Mouse (Mus musculus) stomach, postnatal 0 days (tissue): ENCODE data around the gene Rfesd. TPM values are rescaled to one million over a fixed set of nuclear protein-coding genes. Genes with fewer than 3 reads are reported as not detected.

Source experiments
- ATAC-seq: fragments of 200-750 bp; cut with Nextera tagmentation; 2 replicates; pipeline ENCODE4 v1.8.0; 2017; ENCODE audit not compliant: low FRiP score, low TSS enrichment
- DNase-seq: peaks from one replicate; pipeline ENCODE4 v3.0.0-alpha.2; 2016; ENCODE audit warnings: low spot score
- H3K27ac ChIP-seq: fragments of 300-500 bp; sonication (generic); replicated peaks from 2 replicates; pipeline ENCODE4 v1.5.1; 2014; ENCODE audit warnings: mild to moderate bottlenecking, control low read depth
- H3K27me3 ChIP-seq: fragments of 300-500 bp; sonication (generic); 2 replicates; pipeline ENCODE4 v1.6.1; 2014; ENCODE audit warnings: low read length; ENCODE audit not compliant: control insufficient read depth, insufficient read depth
- H3K36me3 ChIP-seq: fragments of 300-500 bp; sonication (generic); 2 replicates; pipeline ENCODE4 v1.6.1; 2014; ENCODE audit warnings: low read length, mixed read lengths; ENCODE audit not compliant: control insufficient read depth, insufficient read depth
- H3K4me1 ChIP-seq: fragments of 300-500 bp; sonication (generic); replicated peaks from 2 replicates; pipeline ENCODE4 v1.6.1; 2014; ENCODE audit warnings: antibody characterized with exemption; ENCODE audit not compliant: control insufficient read depth, insufficient read depth
- H3K4me2 ChIP-seq: fragments of 300-500 bp; sonication (generic); replicated peaks from 2 replicates; pipeline ENCODE4 v1.6.1; 2014; ENCODE audit warnings: low read depth, mild to moderate bottlenecking, control low read depth, moderate library complexity
- H3K4me3 ChIP-seq: fragments of 300-500 bp; sonication (generic); 2 replicates; pipeline ENCODE4 v1.5.1; 2014; ENCODE audit warnings: low read depth, low read length, control low read depth
- H3K9ac ChIP-seq: fragments of 300-500 bp; sonication (generic); 2 replicates; pipeline ENCODE4 v1.6.1; 2014; ENCODE audit warnings: mild to moderate bottlenecking, low read length, control low read depth, mixed read lengths
- H3K9me3 ChIP-seq: fragments of 300-500 bp; sonication (generic); 2 replicates; pipeline ENCODE4 v1.6.1; 2016; ENCODE audit warnings: low read length; ENCODE audit not compliant: control insufficient read depth
- CTCF ChIP-seq: IDR thresholded peaks from 2 replicates; pipeline ENCODE4 v1.5.1; 2016; ENCODE audit warnings: antibody characterized with exemption, low read depth, mild to moderate bottlenecking, moderate library complexity
- EP300 ChIP-seq: optimal IDR thresholded peaks from 2 replicates; pipeline ENCODE3; 2016; ENCODE audit warnings: antibody characterized with exemption
- WGBS: fragments of 180-500 bp; shearing (Covaris S2); extraction: QIAGEN DNeasy Blood & Tissue Kit; methylation state at CpG from one replicate; pipeline ENCODE4 v1.1.7; 2014; 5-methylcytosine and 5-hydroxymethylcytosine counted together
- polyA plus RNA-seq: library from polyadenylated mRNA; unstranded; fragments of >200 nt; fragmentation: Nextera tagmentation; extraction: Ambion mirVana; gene quantifications from 2 replicates; pipeline ENCODE4 v1.2.1, GENCODE M21; 2015

The Rfesd gene
- polyA plus RNA-seq, 1 experiment from 2014 or later: 18.6 TPM

DNA sequence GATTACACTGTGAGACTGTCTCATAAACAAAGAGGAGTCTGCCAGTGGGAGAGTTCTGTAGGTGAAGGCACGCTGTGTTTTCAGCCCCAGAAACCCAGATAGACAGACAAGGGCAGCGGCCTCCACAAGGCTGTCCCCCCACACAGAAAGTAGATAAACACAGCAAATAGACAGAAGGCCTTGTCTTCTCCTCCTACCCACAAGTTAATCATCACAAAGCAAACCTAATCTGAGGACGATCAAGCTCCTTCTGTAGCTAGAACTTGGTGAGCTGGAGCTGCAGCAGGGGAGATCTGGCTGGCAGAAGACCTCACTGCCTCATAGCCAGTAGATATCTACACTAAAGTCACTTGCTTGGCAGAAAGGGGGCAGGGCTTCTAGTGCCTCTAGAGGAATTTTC, 15.2 kb downstream of the Rfesd start:
- WGBS: 59% methylated on average over 3 of the region's 3 CpGs
- Histone ChIP-seq H3K27ac (no peak overlapping the region), H3K4me3 (no peak overlapping the region), H3K4me1 (no peaks in the 10 kb centered on the region), H3K9ac (no peak overlapping the region), H3K4me2 (no peak overlapping the region), H3K36me3 (no peaks in the 10 kb centered on the region), H3K27me3 (no peaks in the 10 kb centered on the region), H3K9me3 (no peaks in the 10 kb centered on the region)
- ATAC-seq (no peak), DNase-seq (no peak)
- TF ChIP-seq EP300: no peak
- no peak for TF ChIP-seq CTCF

DNA sequence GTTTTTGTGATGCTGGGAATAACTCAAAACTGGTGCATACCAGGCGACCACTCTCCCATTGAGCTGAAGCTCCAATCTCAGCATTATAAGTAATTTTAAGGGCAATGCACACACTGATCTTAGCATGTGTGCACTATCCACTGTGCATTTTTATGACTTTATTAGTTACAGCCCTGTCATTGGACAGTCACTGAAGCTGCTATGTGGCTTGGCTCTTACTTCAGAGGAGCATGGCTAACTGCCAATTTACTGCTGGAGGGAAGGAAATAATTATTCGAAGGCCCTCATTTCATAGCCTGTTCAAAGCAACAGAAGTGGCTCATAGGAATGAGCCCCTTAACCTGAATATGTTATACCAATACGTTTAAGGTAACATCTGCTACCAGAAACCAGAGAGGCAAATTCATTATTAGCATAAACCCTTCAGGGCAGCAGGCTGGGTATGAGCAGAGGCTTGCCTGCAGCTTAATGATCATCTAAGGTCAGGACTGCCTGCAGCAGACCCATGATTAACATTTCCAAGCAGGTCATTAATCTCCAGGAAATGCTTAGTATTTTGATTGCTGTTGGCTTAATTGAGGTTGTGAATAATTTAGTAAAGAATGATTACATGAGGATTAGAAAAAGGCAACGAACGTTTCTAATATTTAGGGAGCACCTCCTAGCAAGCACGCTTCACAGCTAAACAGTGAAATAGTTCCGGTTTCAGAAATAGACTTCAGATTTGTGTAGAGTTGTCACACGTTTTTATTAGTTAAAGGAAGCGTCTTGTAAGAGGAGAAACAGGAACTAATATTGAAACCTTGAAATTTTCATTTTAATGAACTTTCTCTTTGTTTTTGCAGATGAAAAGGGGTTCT, 26.1 kb downstream of the Rfesd start:
- no peak for ATAC-seq
- H3K4me1 ChIP-seq: no peaks in the 10 kb centered on the region
- DNase-seq: no peak
- no peaks in the 10 kb centered on the region for H3K36me3 ChIP-seq
- no peak overlapping the region for H3K9ac ChIP-seq
- TF ChIP-seq EP300: no peak
- TF ChIP-seq CTCF: no peak
- WGBS: 33% methylated on average over 9 of the region's 9 CpGs
- no peak overlapping the region for H3K27ac ChIP-seq
- H3K4me3 ChIP-seq: no peak overlapping the region
- no peaks in the 10 kb centered on the region for H3K27me3 ChIP-seq
- H3K9me3 ChIP-seq: no peaks in the 10 kb centered on the region
- no peak overlapping the region for H3K4me2 ChIP-seq

DNA sequence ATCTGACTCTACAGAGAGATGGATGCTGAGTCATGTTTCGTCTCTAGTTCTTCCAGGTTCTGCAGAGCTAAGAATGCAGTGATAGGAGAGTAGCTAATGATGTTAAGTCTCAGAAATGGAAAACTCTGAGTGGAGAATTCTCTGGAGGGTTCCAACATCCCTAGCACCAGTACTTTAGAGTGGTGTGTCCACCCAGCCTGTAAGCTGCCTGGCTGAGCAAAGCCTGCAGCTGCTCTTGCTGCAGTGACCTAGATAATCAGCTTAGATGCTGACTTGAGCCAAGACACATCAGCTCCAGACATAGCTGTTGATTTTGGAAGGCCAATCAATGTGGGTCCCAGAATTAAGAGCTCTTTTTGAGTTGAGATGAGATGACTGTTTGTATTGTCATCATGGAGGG, 30.4 kb downstream of the Rfesd start:
- no peaks in the 10 kb centered on the region for H3K27me3 ChIP-seq
- TF ChIP-seq EP300 (no peak), CTCF (no peak)
- no peaks in the 10 kb centered on the region for H3K4me1 ChIP-seq
- H3K27ac ChIP-seq: no peak overlapping the region
- 66% methylated on average over 1 of the region's 1 CpGs for WGBS
- no peak overlapping the region for H3K4me2 ChIP-seq
- no peak overlapping the region for H3K9ac ChIP-seq
- H3K4me3 ChIP-seq: no peak overlapping the region
- H3K36me3 ChIP-seq: no peaks in the 10 kb centered on the region
- no peaks in the 10 kb centered on the region for H3K9me3 ChIP-seq
- DNase-seq: no peak
- no peak for ATAC-seq

DNA sequence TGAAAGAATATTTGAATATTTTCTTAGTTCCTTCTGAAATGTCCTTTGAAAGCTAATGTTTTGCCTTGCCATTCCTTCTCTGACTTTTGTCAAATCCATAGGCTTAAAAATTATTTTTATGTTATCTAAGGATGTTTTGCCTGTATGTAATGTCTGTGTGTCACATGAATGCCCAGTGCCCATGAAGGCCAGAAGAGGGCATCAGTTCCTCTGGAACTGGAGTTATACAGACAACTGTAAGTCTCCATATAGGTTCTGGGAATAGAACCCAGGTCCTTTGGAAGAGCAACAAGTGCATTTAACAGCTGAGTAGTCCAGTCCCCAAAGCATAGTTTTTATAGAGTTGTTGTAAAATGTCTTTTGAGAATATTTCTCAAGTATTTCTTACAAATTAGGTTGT, 36.6 kb downstream of the Rfesd start:
- ATAC-seq (no peak), DNase-seq (no peak)
- H3K36me3 ChIP-seq: no peaks in the 10 kb centered on the region
- no peak overlapping the region for H3K27ac ChIP-seq
- H3K4me2 ChIP-seq: no peak overlapping the region
- no peaks in the 10 kb centered on the region for H3K27me3 ChIP-seq
- TF ChIP-seq CTCF: peak; percentile 55
- no peak for TF ChIP-seq EP300
- no peak overlapping the region for H3K9ac ChIP-seq
- no peaks in the 10 kb centered on the region for H3K4me1 ChIP-seq
- H3K9me3 ChIP-seq: no peaks in the 10 kb centered on the region
- H3K4me3 ChIP-seq: no peak overlapping the region

DNA sequence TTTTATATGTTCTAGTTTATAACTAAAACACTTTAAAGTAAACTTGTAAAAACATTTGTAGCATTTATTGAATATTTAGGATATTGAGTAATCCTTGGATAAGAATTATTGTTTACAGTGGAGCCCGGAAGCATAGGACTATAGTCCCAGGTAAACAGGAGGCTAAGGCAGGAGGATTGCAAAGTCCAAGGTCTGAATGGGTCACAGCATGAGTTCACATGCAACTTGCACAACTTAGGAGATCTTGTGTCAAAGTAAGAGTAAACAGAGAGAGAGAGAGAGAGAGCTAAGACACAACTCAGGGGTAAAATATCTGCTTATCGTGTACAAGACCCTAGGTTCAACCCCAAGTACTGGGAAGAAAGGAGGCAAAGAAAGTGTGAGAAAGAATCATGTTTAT, 41.9 kb downstream of the Rfesd start:
- Histone ChIP-seq H3K9me3 (no peaks in the 10 kb centered on the region), H3K27ac (no peak overlapping the region), H3K4me1 (no peaks in the 10 kb centered on the region), H3K36me3 (no peaks in the 10 kb centered on the region), H3K4me3 (no peak overlapping the region), H3K9ac (no peak overlapping the region), H3K4me2 (no peak overlapping the region), H3K27me3 (no peaks in the 10 kb centered on the region)
- TF ChIP-seq CTCF: no peak
- TF ChIP-seq EP300: no peak
- peak; percentile 71; the same call in 1 of the 2 replicates for ATAC-seq
- no peak for DNase-seq
- 41% methylated on average over 2 of the region's 2 CpGs for WGBS

DNA sequence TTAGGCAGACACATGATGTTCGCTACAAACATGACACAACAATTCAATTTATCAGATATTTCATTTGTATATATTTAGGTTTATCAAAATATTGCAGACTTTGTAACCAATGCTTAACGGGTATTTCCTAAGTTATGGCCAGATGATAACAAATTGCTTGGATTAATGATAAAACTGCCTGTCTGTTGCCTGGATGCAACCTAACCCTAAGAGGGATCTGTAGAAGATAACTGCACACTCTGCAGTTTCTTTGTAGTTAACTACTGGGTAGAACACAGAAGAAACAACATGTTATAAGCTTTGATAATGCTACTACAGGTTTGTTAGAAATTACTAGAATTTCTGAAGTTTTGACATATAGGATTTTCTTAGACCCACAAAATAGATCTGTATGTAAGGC, 42.3 kb downstream of the Rfesd start:
- no peak for DNase-seq
- ATAC-seq: no peak
- TF ChIP-seq CTCF (no peak), EP300 (no peak)
- H3K4me2 ChIP-seq: no peak overlapping the region
- WGBS: 69% methylated on average over 2 of the region's 2 CpGs
- H3K9me3 ChIP-seq: no peaks in the 10 kb centered on the region
- no peaks in the 10 kb centered on the region for H3K27me3 ChIP-seq
- H3K36me3 ChIP-seq: no peaks in the 10 kb centered on the region
- H3K4me3 ChIP-seq: no peak overlapping the region
- no peak overlapping the region for H3K27ac ChIP-seq
- H3K4me1 ChIP-seq: no peaks in the 10 kb centered on the region
- no peak overlapping the region for H3K9ac ChIP-seq
